ENCODE assay signal across 18 mouse cellular contexts in the genomic region with DNA sequence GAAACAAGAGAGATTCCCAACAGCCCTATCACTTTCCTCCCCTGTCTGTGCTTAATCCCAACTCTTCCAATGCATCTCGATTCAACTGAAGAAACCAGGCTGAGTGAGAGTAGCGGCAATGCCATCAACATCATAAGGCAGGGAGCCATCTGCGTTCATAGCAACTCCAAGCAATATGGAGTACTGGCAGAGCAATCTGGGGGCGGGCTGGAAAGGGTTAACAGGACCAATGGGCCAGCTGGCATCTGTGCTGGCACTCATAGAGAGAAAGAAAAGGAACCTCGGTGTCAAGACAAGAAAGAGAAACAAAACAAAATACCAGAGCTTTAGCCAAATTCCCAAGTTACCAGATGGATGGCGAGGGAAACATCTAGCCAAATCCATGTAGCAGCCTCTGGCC. TPM values are rescaled to one million over a fixed set of nuclear protein-coding genes. Genes with fewer than 3 reads are reported as not detected.
DNase-seq lines count a peak whose midpoint lies in the region.
"Had no signal": no experiment of that assay in that cellular context is flagged by ENCODE, and none has a peak within 500 bp of the region (broad histone marks: within the 10 kb centered on the region; RNA-seq: fewer than 3 reads in every experiment).

No protein-coding gene starts in this region.

- DNase-seq in heart, adult 11 months, result peak; percentile 44
- no peak for DNase-seq in heart, postnatal 36 days
- DNase-seq in right cerebral cortex, postnatal 10 days (ENCODE audit: low spot score in 2 of 2), result peak; percentile 46 to 57
- DNase-seq in right cerebral cortex, postnatal 36 days (ENCODE audit: low spot score in 2 of 2), result no peak
- DNase-seq in layer of hippocampus, adult 18-20 months (ENCODE audit: low spot score in 2 of 2), result peak; percentile 7 to 41
- peak; percentile 52 to 70 for DNase-seq in layer of hippocampus, postnatal 14 days (ENCODE audit: low spot score in 2 of 2)
- DNase-seq in ovary, postnatal 14 days (ENCODE audit: low spot score), result no peak
- DNase-seq: adrenal gland, adult 8-10 months; cerebellum, adult 2 months; gastrocnemius, postnatal 25 days; heart, adult 2 months; kidney, adult 9 months; kidney, postnatal 14 days; liver, embryonic 13.5 days; lung, adult 2 months; right cerebral cortex, postnatal 14 days had no signal

- intact Hi-C loops in heart, postnatal 36 days (cut with DNase I), result no loop called here

RNA-seq across cellular contexts. Expression of a gene that starts 42.9 kb away (rescaled TPM):
- total RNA-seq in heart, postnatal 36 days (2021), result not detected
- total RNA-seq in layer of hippocampus, adult 18-20 months (2021), result 100 to 1,000 TPM; 146 to 158 TPM
- total RNA-seq in layer of hippocampus, postnatal 14 days (2021), result 100 to 1,000 TPM; 138 to 149 TPM
- total RNA-seq: megakaryocyte, adult 5-6 weeks; MEL had no signal

Comparison
In these comparisons a context has a peak if more than half of its experiments do, and no peak if none do; other contexts are left out.
1. DNase-seq: peak in heart, adult 11 months (single experiment), right cerebral cortex, postnatal 10 days (2 of 2), layer of hippocampus, adult 18-20 months (2 of 2) and layer of hippocampus, postnatal 14 days (2 of 2); none in heart, postnatal 36 days (0 of 2), right cerebral cortex, postnatal 36 days (0 of 2) and ovary, postnatal 14 days (single experiment).
2. RNA of a gene that starts 42.9 kb away (total RNA-seq): 146 to 158 TPM in layer of hippocampus, adult 18-20 months and 138 to 149 TPM in layer of hippocampus, postnatal 14 days; not detected in heart, postnatal 36 days; every median in the first group is over 100 times any median in the second.